Mouse (Mus musculus): Measurements from ENCODE around the gene Srarp.

The Srarp gene

DNA sequence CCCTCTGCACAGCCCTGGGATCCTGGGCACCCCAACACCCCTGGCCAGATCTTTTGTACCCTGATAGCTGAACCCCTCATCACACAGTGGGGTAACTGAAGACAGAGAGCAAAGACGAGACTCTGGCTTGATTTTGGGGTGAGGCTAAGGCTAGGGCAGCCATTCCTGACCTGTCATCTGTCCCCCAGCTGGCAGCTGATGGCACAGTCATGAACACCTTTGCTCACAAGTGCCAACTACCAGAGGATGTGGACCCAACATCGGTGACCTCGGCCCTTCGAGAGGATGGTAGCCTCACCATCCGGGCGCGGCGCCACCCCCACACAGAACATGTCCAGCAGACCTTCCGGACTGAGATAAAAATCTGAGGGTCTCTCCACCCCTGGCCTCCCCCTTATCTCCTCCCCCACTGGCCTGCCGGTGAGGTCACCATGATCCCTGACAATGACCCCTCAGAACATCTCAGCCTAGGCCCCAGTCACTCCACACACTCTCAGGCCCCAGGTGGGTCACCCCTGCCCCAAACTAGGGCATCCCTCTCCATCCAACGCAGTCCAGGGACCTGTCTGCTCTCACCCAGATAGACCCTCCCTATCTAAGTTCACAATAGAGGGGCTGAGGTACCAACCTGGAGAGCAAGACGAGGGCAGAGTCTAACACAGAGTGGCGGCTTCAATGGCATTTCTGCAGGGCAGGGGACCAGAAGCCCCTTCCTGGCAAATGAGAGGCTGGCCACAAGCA, 12.0 kb downstream of the Srarp start:
- DNase-seq: no peak

DNA sequence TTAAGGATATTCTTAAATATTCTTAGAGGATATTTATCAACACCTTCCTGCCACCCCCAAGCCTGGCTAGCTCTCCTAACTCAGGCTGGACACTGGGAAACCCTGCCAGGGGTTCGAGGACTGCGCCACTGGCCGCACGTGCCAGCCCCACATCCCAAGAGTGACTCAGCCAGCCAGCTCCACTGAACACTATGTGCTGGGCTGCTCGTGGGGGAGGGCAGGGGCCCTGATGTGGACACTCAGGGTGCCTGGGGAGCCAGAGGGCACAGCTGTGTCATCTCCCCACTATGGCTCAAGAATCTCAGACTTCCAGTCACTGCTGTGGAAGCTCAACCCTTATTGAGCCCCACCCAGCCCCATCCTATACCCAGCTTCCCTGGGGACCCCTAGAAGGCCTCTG, 12.6 kb downstream of the Srarp start:
- no peak for DNase-seq

DNA sequence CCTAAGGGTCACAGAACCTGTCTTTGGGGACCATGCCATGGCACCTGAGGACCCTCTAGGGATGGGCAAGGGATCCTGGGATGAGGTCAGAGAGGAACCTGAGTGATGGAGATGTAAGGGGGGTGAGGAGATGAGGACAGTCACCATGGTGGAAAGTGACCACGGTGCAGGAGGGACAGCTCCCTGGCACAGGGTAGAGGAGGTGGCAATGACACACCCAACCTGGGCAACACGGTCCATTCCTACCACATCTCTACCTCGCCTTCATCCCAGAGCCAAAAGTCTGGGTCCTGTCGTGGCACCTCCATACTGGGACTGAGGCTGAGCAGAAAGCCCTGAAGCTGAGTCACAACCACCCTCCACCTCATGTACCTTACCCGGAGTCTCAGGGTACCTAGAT, 13.1 kb downstream of the Srarp start:
- DNase-seq: no peak

DNA sequence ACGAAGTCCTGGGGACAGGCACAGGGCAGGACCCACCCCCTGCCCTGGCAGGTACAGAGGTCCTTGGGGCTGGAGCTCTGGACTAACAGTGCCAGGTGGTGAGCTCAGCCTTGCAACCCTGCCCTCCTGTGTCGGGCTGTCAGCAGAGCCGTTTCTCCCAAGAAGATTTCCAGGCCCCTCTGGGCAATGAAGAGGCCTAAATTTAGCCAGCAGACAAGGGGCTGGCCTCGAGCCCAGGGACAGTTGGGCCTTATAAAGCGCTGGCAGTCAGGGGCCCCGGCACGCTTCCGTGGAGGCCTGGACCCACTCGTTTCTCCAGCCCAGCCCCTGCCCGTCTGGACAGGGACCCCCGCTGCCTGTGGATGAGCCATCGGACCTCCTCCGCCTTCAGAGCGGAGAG, 14.5 kb downstream of the Srarp start:
- peak; percentile 75 for DNase-seq

DNA sequence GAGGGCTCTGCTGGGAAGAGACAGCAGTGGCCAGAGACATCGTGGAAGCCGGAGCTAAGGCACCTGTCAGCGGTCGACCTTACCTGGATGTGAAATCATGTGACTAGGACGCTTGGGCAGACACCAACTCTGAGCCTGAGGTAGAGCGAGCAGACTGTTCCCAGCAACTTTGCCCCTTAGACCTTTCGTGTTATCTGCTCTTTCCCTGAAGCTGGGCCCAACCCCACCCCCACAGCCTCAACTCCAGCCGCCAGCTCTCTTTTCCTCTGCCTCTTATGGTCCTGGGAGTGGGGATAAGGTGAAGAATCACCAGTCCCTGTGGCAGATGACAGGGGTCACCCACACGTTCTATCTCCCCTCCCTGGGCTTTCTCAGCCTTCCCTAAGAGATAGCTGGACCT, 15.0 kb downstream of the Srarp start:
- DNase-seq: no peak

DNA sequence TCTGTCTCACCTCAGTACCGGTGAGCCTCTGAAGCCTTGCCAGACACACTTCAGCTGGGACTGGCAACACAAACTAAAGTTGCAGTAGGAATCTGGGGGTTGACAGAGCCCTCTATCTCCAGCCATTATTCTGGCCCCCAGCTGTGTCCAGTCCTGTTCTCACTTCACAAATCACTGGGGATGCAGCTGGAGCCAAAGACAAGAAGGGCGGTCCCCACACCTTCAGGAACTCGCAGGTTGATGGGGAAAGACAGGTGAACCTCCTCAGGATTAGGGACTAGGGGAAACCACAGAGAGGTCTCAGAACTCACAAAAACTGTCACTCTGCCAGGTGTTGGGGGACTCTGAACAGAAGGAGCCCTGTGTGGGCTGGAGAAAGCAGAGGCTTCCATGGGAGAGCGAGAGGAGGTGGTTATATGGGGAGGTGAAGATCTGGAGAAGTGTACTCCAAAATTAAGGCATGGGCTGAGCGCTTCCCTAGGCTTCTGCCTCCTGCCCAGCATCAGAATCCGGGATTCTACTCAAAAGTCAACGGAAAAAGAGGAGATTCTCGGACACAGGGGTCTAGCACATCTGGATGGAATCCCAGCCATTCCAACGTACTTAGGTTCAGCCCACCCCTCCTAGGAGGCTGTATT, 15.6 kb downstream of the Srarp start, which contains the start of gene Hspb7:
Gene Hspb7, plus strand, starts transcription at position 588 of the 638 bp plus-strand sequence.
- DNase-seq: no peak

DNA sequence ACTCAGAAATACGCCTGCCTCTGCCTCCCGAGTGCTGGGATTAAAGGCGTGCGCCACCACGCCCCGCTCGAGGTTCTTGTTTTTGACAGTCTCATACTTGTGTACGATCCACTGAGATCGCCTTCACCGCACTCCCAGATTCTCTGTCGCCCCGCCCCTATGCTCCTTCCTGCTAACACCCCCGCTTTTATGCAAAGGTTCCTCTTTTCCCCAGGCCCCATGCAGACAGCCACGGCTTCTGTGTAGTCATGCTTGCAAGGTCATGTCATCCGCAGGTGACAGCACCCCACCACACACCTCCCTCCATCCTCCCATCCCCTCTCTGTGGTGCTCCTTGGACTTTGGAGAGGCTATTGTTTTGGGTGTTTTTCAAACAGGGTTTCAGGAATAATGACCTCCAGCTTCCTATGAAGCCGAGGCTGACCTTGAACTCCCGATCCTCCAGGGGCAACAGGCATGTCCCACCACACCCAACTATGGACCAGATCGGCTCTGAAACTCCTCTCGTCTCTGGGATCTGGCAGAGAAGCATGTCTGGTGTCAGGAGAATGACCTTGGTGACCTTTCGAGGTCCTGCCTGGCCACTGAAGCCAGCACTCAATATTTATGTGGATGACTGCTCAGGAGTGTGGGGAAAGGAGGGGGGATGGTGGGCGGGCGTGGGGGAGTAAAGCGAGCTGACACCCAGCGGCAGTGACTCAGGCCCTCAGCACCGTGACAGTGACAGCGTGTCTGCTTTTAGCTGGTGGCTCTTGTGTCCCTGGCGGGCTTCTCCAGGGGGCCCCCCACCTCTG, 16.3 kb downstream of the Srarp start:
- peak; percentile 43 for DNase-seq

DNA sequence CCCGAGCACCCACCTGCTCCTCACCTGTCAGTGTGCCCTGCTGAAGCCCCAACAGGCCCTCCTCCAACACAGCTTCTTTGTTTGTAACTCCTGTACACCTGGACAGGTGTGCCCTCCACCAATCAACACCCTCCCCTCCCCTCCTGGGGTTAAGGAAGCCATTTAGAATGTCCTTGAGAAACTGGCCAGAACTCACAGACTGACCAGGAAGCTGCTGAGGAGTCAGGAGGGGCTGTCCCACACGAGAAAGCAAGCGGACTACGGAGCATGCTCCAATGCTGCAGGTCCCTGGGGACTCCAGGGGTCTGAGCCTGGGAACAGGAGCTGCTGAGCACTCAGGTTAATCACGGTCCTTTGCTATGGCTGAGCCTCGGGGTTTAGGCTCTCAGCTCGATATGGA, 20.0 kb downstream of the Srarp start, which contains the start of gene Clcnkb:
Gene Clcnkb, minus strand, starts transcription at position 91 of the 400 bp plus-strand sequence.
- DNase-seq: no peak

DNA sequence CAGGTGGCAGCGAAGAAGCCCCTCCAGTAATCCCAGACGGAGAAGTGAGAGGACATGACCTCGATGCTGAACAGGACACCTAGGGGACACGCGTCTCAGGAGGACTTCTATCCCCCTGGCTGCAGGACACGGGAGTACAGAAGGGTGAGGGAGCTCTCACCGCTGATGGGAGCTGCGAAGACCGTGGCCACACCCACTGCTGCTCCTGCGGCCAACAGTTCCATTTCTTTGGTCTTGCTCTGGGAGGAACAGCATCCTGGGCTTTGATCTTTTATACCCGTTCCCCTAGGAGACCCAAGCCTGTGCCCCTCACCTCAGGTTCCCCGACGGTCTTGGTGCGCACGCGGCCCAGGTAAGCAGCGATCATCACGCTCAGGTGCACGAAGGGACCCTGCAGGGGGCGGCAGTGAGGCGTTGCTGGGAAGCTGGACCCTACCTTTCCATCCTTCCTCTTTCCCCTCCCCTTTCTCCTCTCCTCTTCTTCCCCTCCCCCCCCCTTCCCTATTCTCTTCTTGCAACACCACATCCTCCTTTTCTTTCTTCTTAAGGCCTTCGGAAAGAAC, 24.4 kb downstream of the Srarp start:
- DNase-seq: no peak

DNA sequence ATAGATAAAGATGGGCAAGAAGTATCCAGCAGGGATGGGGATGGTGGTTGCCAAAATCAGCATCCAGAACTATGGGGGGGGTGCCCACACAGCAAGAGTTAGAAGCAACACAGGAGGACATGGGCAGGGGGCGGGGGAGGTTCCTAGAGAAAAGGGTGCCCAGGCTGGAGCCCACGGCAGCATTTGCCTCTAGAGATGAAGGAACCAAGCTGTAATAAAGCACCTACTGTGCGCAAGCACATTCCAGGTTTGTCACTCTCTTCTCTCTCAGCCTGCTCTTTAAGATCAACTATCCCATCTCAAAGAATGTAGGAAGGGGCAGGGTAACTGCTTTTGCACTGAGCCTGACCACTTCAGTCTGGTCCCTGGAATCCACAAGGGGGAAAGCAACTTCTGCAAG, 27.3 kb downstream of the Srarp start:
- DNase-seq: no peak

DNA sequence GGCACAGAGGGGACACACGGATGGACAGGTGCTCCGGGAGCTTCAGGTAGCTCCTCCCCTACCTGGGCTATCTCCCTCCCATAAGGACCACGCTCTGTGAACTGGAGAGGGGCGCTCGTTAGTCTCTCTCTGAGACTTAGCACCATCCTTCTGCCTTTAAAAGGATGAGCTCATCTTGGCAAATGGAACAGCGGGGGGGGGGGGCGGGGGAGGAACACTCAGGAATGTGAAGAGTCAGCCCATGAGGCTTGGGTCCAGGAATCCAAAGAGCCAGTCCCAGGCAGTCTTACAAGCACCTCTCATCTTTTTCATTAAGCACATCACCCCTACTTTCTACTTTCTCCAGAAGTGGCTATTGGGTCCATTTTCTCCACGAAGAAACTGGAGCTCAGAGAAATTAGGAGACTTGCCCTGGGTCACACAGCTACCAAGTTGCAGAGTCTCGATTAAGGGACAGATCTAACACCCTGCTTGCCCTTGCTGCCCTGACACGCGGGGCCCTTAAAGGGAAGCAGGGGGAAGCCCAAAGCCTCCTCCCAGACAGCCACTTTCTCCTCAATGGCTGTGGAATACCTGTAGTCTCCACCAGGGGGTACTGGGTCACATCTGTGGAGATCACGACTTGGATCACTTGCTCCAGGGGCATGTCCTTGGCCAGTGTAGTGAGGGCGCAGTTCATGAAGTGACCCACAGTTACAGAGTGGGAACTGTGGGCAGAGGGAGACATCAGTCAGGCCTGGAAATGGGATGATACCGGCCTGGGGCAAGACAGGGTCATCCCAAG, 29.2 kb downstream of the Srarp start:
- peak; percentile 82 for DNase-seq

DNA sequence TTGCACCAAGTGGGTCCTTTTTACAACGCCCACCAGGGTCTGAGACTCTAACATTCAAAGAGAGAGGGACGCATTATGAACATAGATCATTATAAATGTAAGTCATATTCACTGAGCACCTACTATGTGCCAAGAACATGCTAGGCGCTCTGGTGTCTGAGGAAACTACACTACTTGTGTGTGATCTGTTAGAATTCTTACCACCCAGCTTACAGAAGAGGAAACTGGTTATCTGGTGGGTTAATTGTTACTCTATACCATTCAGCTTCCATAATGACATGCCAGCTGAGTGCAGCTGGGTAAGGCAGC, 30.6 kb downstream of the Srarp start:
- no peak for DNase-seq

DNA sequence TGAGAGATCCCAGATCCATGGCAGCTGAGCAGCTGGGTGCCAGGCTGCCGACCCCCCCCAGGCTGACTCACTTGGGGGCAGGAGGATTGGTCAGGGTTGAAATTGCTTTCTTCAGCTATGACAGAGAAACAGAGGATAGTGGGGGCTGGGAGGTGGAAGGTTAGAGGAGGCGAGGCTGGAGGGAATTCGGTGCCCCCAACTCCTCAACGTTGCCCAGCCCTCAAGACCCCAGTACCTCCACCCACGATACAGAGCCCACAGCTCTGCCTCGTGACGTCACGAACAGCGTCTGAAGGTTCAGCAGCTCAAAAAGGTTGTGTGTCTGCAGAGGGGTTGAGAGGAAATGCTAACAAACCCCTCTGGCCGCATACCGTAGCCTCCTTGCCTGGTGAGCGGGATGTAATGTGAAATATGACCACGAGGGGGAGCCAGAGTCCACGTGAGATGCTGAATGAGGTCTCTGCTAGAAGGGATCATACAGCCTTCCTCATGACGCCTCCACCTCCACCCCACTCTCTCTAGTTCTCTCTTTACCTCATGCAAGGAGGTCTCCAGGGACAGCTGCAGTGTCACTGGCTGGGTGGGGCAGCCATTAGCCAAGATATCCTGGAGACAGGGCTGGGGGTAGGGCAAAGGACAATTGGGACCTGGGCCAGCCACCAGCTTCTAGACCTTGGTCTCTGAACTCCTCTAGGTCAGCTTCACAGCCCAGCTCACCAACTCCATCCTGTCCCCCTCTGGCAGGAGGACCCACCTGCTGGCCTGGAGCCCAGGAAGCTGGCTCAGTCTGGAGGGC, 31.2 kb downstream of the Srarp start:
- peak; percentile 92 for DNase-seq

DNA sequence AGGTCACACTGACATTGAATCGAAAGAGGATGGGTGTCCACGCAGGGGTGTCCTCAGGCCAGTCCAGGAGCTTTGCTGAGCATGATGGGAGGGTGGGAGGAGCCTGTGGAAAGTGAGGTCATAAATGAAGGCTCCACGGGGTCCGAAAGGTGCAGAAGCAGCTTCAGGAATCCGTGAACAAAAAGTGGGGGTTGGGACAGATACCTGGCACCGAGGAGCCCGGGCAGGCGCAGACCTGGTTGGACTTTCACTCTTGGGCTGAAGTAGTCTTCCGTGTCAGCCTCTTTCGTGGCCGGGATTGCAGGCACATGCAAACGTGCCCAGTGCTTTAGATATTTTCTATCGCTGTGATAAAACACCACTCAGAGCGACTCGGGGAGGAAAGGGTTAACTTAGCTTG, 35.7 kb downstream of the Srarp start:
- no peak for DNase-seq

DNA sequence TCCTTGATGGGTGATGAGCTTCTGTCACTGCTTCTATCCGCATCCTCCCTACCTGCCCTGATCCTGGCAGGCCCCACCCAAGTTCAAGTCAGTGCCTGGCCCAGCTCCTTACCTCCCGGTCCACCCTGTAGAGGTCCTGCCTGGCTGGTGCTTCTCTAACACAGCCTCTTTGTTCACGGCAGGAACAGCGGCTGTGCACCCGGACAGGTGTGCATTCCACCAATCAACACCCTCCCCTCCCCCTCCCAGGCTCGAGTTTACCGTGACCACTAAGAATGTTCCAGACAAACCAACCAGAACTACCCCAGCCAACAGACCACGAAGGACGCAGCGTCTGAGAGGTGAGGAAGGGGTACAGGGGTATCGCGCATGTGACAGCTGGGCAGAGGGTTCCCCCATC, 37.4 kb downstream of the Srarp start, which contains the start of gene Clcnka:
Gene Clcnka, minus strand, starts transcription at position 180 of the 400 bp plus-strand sequence.
- DNase-seq: no peak

DNA sequence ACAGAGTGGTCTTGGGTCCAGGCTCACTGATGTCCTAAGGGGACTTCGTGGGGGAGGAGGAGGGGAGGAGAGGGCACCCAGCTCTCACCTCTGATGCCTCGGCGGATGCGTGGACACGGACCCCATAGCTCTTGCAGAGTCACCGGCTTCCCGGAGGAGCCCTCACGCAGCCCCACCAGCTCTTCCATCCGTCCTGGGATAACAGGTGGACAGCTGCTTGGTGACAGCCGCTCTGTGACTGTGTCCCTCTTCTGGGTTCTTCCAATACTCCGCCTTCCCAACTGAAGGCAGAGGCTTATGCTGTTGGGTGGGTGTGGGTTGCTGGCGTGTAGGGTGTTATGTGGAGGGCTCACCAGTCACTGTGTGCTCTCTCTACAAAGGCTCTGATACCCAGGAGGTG, 38.0 kb downstream of the Srarp start:
- DNase-seq: no peak

DNA sequence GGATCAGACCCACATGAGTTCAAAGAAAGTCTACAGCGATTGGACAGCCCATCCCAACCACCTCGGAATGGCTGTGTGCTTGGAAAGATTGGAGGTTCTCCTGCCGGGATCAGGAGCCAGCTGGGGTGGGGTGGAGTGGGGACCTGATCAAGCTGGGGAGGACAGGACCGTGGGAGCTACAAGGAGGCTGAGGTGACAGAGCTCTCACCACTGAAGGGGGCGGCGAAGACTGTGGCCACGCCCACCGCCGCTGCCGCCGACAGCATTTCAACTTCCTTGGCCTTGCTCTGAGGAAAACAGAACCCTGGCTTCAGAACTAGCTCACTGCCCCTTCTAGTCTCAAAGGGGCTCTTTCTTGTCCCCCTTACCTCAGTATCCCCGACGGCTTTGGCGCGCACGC, 41.2 kb downstream of the Srarp start:
- peak; percentile 35 for DNase-seq

DNA sequence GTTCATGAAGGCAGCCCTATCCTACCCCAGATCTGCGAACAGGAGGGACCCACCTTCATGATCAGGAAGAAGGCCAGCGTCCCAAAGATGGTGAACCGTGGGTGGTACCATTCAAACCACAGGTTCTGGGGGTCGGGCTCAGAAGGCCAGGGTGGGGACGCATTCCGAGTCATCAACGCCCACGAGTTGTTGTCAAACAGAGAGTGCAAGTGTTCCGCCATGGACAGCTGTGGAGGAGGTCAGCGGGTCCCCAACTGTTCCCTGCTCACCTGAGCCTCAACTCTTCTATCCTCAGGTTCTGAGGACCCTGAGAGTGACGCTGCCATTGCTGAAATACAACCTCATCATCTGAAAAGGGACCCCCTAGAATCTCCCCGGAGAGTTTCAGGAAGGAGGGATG, 44.6 kb downstream of the Srarp start:
- no peak for DNase-seq

DNA sequence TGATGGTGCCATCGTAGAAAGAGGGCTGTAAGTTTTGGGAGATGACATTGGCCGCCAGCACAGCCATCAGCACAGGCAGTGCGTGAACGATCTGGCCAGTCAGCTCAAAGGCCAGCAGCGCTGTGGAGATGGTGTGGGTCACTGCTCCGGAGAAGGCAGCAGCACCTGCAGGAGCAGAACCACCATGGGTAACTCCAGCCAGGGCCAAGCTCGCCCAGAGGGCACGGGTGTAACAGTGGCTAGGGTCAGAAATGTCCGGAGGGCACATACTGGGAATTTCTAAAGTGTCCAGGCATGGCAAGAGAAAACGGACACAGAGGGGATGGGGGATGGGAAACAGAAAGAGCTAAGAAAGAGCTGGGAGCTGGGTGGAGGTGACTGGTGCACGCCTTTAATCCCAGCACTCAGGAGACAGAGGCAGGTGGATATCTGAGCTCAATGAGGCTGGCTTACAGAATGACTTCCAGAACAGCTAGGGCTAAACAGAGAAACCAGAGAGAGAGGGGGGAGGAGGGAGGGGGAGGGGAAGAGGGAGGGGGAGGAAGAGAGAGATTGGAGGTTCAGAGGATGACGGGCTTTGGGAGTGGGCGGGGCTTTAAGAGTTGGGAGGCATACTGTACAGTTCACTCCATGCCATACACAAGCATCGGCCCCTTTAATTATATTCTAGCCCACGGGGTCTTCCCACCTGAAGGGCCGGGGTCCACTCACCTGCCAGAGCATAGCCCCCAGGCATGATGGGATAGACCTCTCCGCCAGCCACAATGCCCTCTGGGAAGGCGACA, 46.3 kb downstream of the Srarp start:
- no peak for DNase-seq

DNA sequence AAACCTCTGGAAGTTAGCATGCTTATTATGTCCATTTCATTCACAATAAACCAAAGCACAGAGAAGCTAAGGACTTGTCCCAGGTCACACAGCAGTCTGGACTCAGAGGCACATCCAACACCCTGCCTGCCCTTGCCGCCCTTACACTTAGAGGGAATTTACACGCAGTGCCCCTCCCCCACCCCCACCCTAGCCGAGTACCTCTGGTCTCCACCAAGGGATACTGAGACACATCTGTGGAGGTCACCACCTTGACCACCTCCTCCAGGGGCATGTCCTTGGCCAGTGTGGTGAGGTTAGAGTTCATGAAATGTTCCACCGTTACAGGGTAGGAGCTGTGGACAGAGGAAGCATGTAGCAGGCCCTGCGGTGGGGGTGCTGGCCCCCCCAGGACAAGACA, 48.0 kb downstream of the Srarp start:
- no peak for DNase-seq
